Mouse (Mus musculus) heart, adult 11 months (tissue): ENCODE measurements at regions not wholly inside any gene's neighbourhood (a gene's known extent, or its start where the extent isn't known, plus 50 kb on each side); places are given as distances from the start of the nearest gene placed in this dataset.

Experiments used
- DNase-seq: peaks from one replicate; pipeline ENCODE4 v3.0.0; 2022

DNA sequence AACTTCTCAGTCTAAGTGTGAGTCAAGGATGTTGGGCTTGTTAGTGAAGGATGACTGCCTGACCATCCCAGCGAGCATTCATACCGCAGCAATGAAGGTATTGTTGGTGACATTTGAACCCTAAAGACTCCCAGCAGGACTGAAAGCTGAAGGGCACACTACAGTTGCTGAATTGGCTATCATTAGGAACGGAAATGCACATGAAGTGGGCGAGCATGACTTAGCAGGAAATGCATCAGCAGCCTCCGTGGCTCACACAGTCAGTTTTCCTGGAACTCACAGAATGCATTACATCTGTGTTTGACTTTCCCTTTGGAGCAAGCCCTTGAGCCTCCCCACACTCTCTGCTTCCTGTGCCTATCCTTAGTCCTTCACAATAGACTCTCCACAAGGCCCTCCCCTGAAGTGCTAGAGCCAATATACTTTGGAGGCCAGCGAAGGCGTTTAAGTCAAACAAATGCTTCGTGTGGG, 63.9 kb downstream of the Tmco5 start:
- DNase-seq: peak; percentile 90

DNA sequence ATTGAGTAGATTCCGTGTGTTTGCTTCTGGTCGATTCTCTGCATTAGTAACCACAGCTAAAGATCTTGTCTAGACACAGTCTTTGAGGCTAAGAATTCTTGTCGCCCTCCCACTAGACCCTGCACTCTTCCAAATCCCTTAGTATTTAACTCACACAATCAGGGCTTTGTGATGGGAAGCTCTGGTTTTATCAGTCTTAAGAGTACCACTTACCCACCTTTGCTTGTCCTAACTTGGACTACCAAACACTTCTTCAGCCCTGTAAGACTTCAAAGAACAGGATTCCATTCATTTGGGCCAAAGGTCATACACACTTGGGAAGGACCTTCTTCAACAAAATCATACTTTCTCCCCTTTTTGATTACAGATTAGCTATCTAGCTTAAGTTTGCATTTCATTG, 70.0 kb downstream of the Tmco5 start:
- no peak for DNase-seq

DNA sequence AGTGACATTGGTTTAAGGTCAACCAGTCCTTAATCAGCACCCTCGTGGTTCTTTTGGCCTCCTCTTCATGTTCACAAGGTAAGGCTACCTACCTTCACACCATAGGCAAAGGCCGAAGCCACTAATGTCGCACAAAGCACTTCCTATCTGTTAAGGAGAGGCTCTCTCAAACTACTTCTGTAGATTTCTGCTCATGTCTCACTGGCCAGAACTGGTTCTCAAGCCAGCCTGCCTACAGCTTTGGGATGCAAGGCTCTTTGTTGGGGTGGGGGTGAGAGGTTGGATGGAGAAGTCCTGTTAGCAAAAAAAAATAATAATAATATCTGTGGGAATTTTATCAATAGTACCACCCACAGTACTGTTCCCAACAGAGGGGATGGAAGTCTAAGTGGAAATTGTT, 71.2 kb downstream of the Tmco5 start:
- DNase-seq: no peak

DNA sequence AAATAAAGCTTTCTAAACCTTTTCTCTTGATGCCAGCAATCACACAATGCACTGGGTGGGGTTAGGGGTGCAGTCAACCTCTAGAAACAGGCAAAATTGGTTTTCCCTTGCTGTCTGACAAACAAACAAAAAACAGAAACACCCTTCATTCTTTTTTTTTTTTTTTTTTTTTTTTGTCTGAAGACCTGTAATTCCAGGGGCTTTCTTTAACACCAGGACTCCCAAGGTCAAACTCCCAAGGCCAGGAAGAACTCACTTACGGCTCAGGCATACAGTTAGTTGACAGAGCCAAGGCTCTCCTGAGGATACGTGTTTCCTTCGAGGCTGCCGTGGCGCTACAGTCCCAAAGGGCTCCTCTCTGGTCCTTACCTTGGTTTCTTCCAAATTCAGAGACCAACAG, 71.7 kb downstream of the Tmco5 start:
- peak; percentile 46 for DNase-seq

DNA sequence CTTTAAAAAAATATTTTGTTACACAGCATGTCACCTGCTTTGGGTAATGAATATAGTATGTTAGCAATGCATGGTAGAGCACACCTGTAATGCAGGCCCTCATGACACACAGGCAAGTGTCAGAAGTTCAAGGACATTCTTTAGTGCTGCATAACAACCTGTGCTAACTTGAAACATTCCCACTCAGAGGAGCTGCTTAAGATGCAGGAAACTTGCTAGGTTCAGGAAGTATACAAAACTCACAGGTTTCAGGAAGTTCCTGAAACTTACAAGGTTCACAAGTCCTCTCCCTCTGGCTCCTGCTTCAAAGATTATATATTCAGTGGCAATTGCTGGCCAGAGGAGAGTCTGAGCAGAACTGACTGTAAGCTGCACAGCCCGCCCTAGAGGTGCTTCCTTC, 73.0 kb downstream of the Tmco5 start:
- peak; percentile 52 for DNase-seq

DNA sequence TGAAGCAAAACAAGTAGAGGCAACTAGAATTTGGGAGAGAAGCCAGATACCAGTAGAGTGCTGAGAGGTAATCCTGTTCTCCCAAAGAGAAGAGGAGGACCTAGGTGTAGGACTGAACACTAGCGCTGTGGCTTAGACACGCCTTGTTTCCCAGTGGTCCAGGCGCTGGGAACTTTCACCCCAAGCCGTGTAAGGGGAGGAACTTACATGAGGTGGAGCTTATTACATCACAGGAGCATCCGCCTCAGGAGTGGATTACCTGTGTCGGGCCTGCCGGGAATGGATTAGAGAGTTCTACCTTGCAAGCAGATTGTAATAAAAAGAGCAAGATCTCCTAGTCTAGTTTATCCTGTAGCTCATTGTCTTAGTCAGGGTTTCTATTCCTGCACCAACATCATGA, 75.8 kb downstream of the Tmco5 start:
- peak; percentile 75 for DNase-seq

DNA sequence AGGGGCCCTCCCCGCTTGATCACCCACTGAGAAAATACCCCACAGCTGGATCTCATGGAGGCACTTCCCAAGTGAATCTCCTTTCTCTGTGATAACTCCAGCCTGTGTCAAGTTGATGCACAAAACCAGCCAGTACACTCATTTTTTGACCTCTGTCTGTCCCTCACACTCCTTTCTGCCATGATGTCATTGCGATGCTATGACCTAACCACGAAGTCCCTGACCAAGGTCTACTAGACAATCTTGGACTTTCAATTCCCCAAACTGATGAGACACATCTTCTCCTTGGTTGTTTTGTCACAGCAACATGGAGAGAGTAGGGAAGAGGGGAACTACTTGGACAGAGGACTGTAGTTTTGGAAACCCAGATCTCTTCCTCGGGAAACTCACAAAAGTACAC, 76.4 kb downstream of the Tmco5 start:
- peak; percentile 80 for DNase-seq

DNA sequence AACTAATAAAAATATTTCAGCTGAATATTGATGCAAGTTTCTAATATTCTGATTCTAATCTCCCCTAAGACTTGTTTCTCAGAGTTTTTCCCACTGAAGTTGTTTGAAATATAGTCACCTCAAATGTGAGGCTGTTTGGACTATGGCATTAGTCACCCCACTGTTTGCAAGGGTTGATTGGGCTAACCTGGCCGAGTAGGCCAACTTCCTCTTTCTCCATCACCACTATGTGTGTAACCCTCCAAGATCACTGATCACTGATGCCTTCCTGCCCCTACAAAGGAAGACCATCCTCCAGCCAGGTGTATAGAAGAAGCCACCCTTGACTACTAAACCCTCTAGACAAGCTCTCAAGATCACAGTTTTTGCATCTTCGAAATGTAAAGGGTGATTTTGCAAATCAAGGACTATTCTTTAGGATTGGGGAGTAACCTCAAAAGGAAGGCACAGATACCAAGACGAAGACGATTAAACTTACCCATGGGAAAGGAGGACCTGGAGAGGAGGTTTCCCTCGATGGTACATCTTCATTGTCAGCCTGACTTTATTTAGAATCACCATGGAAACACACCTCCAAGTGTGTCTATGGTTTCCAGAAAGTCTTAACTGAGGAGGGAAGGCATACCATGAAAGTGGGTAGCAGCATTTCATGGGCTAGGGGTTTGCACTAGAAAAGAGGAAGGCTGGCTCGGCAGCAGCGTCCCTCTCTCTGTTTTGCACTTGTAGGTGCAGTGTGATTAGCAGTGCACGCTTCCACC, 84.8 kb downstream of the Tmco5 start:
- peak; percentile 73 for DNase-seq

DNA sequence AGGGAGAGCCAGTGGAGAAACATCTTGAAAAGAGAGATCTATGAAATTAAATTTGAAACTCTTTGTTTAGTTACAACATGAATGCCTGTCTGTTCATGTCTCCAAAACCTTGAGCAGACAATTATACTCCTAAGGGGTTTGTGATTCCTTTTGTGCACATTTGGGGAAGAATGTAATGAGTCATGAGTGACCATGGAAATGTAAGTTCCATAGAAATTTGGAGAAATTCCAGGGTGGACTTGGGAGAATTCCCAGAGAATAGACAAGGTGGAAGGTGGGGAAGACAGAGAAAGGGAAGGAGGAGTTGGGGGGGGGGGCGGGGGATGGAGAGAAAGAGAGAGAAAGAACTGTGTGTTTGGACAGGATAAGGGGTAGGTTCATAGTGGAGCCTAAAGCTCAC, 87.8 kb downstream of the Tmco5 start:
- DNase-seq: no peak

DNA sequence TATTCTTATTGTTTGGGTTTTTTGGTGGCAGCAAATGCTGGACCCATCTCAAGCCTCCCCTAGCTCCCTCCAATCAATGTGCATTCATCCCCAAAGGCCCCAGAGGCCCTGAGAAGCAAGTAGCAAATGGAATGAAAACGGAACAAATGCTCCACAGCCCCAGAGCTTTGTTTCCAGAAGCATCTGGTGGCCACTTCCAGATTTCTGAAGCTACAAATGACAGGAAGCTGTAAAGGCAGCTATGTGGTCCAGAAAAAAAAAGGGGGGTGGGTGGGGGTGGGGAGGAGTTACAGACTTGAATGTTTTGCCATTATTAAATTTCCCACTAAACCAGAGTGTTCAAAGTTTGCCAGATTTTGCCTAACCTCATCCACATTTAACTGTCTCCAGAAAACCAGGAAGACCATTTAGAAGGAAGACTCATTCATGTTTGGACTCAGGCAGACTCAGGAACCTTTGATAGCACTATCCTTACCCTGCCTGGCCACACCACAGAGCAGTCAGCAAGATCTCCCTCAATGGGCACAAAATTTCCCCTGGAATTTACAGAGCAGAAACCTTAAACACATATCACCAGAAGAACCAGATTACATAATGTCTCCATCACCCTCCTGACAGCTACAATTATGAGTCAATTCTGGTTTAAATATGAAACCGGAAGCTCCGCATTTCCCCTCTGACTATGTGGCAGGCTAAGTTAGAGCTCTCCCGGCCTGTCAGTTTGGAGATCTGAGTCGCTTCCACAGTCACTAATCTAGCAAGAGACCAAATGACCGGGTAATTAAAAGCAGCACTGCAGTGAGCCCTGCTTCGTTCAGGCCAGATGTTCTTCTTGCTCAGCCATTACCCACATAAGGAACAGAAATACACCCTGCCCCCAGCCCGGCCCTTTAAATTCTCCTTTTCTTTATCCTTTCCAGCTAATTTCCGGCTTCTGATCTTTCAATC, 93.4 kb downstream of the Tmco5 start:
- peak; percentile 97 for DNase-seq

DNA sequence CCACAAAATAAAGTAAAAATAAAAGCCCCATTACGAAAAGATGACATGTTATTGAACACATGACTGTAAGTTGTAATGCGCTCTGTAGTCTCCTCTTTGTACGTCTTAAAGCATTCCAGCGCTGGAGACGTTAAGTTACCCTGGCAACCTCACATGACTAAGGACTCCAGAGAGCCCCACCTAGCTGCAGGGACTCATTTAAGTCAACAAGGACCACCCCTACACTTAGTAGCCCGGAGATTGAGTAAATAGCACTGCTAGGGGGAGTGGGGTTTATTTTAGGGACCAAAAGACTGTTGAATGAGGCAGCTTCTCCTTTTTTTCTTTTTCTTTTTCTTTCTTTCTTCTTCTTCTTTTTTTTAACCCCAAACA, 94.1 kb downstream of the Tmco5 start:
- DNase-seq: peak; percentile 95

DNA sequence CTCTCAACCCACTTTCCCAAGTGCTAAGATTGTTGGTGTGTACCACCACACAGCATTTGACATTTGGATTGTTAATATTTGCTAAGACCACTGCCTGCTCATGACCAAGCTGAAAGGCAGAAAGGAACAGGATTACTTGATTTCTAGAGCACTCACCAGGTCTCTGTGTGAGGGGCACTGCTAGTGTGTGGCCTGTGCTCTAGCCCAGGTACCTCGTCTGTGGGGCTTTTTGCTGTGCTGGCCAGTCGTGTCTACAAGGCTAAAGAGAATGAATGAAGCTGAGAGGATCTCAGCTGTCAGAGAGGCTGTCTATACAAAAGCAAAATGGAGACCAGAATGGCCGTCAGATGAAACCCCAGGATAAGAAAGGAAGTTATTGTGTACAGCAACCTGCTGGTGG, 95.0 kb downstream of the Tmco5 start:
- DNase-seq: peak; percentile 85

DNA sequence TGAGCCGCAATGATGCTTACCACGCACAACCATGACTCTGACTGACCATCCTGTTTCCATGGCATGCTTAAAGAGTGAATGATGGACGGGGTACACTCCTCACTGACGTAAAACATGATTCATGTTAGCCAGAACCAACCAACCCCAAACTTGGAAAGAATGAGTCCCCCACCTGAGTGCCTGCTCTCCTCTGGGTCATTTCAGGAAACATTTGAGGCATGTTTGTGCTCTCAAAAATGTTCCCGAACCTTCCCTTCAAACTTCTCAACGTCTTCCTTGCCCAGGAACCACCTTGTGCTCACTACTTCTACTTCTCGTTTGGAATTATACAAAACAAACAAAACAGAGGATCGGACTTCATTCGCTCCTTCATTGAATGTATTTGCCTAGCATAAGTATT, 95.7 kb downstream of the Tmco5 start:
- DNase-seq: peak; percentile 87

DNA sequence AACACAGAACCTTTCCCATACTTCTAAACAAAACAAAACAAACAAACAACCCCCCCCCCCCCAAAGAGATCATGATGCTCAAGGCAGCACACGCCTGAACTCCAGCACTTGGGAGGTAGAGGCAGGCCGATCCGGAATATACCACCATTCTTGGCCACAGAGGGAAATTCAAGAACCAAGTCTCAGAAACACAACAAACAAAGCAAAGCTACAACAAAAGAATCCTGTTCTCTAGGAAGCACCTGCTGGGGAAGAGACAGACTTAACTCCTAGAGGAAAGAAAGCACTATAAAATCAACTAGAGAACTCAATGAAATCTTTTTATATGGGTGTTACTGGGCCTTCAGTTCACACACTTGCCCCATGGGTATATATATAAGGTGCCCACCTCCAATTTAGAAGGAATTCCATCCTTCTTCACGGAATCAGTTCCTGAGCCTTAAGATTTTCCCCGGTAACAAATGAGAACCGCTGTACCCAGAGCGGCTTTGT, 96.1 kb downstream of the Tmco5 start:
- DNase-seq: peak; percentile 35

DNA sequence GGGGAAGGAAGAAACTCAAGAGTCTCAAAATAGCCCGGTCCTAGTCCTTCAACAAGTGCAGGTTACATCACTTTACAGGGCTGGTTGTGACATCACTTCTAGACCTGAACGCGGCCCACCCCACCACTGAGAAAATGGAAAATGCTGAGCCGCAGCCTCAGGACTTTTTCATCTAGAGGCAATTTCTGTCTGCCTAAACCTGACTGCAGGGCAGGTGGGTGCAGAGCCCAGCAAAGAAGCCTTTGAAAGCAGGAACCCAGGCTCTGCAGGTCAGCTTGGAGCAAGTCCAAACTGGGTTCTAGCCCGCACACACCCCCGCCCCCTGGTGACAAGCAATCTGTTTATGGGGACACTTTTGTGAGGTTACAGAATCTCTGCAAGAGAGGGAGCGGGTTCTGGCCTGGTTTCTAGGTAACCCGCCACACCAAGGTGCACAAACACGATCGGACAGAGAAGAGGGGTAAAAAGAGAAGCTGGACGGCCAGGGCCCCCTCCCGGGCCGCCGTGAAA, 96.7 kb downstream of the Tmco5 start:
- no peak for DNase-seq

DNA sequence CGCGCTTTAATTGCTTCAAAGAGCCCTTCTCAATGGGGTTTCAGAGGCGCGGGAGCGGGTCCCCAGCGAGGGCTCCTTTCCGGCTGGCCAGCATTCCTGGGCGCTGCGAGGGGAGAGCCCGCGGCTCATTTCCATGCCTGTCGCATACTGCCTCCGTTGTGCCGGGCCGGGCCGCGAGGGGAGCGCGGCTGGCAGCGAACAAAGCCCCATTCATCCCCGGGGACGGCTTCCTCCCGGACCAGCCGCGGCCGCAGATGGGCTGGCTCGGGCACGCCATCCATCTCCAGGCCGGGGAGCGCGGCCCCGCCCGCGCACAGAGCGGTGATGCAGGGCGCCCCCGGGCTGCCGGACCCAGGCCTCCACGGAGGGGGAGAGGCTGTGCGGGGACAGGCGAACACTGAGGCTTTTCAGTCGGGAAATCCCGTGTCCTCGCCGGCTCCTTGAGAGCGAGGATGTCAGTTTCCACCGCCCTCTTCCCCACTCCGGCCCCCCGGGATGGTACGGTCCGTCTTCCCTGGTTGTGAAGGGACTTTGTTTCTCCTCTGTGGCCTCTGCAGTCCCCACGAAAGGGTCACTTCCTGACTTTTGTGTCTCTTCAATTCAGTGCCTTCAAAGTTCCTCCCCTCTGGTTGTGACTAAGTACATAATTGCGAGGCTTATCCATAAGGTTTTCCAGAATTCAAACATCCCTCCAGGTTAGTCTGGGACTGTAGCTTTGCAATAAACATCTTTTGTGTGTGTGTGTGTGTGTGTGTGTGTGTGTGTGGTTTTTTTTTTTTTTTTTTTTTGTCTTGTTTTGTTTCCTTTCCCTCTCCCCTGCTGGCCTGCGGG, 97.3 kb downstream of the Tmco5 start:
- peak; percentile 99 for DNase-seq

DNA sequence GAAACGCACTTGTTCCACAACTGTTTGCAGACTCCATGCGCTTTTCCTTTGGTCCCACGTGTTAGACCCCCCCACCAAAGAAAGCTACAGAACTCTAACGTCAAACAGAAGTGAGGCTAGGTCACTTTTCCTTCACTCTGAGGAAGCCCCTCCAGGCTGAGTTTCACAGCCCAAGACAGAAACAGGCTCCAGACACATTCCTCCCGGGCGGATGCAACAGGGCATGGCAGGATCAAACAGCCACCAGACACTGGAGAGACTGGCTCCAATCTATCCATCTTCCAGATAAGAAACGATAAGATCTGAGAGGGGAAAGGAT, 97.9 kb downstream of the Tmco5 start:
- DNase-seq: peak; percentile 90

DNA sequence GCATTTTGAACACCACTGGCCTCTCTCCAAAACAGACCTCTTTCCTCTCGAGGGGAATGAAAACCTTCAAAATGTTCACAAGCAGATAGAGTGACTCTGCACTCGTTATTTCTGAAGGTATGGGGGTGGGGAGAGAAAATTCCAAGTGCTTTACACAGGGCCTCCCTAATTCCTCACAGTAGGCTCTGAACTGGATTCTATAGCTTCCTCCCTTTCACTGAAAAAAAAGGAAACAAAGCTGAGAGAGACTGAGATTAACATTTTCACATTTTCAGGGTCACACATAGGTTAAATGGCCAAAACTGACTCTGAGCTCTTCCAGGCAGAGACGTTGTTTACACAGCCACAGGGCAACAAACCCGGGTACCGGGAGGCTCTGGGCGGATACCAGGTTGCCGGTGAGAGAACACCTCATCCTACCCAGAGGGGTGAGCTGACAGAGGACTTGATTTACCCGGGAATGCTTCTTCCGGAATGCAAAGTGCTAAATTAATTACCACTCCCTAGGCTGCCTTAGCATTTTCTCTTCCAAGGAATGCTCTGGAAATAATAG, 98.5 kb downstream of the Tmco5 start:
- DNase-seq: peak; percentile 91

DNA sequence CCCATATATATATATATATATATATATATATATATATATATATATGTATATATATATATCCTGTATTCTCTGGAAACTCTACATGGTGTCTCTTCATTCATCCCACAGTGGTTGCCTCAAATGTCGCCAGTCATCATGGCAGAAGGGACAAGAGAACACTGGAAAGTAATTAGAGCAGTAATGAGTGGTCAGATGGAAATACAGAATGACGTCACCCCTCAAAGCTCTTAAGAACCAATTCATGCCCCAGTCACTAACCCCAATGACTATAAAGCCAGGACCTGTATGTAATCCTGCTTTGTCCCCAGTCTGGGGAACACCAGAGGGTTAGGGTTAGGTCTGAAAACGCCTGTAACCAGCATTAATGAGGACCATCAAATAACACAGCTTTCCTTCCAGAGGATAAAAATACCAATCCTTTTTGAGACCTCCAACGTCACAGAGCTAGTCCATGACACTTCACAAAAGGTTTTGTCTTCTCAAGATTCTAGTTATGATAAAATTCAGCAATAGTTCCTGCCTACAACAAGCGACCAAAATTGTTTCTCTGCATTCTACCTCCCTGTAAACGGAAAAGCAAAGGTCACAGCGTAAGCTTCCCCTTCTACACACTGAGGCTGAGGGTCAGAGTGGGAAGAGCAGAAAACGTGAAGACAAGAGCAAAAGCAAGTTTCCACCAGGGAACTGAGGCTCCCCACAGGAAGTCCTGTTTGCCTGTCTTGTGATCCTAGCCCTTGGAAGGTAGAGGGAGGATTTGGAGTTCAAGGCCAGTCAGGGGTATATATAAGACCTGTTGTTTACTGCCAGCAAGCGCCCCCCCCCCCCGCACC, 99.5 kb downstream of the Tmco5 start:
- peak; percentile 66 for DNase-seq

DNA sequence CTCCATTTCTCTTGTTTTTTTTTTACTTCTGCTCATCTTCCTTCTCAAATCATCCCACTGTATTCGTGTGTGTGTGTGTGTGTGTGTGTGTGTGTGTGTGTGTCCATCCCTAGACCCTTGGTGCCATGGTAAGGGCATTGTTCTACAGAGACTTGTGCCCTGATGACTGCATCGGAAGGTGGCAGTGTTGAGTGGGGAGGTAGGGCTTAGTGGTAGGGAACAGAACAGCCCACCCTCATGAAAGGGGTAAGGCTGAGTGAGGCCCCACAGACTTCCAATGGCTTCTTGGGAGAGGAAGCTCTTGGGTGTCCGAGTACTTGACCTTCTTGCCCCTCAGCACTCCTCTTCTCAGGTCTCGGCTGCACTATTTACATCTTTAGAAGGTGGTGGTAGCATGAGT, 100.3 kb downstream of the Tmco5 start:
- peak; percentile 84 for DNase-seq

DNA sequence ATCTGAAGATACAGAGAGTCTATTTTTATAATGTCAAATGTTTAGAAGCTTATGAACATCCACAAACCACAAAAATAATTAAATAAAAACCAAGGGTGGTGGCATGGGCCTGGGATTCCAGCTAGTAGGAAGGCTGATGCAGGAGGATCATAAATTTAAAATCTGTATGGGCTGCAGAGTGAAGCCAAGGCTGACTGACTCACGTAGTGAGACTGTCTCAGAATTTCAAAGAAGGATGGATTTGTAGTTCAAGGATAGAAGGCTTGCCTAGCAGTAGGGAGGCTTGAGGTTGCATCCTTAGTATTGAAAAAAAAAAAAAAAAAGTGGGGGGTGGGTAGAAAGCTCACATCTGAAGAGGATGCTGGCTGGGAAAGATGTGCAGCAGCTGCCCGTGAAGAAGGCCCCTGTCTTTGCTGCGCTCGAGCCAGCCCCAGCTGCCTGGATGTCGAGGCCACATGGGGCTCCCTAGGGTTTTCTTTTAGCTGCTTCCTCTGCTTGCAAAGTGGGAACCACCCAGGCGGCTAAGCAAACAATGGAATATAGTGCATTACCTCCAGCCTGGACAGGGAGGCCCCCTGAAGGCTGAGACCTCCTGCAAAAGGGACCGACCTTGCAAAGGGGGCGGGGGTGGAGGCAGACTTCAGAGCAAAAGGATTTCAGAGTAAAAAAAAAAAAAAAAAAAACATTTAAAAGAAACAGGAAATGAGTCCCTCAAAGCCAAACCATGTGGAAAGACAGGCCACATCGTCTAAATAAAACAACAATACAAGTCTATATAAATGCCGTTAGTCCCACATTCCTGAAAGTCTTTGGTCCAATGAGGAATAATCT, 101.3 kb downstream of the Tmco5 start:
- DNase-seq: peak; percentile 99
